Mouse (Mus musculus): ENCODE measurements around the gene Caskin1. TPM values are rescaled to one million over a fixed set of nuclear protein-coding genes. Genes with fewer than 3 reads are reported as not detected.

The Caskin1 gene
- polyA plus RNA-seq, 2 experiments = 3.1 to 18.1 TPM

GRCm38 (mm10) chr17:24480201-24480826 lies 8.1 kb upstream of the Caskin1 start:
- H3K9ac ChIP-seq (ENCODE audit: low read depth, low read length, severe bottlenecking) = no peak overlapping the region
- H3K4me2 ChIP-seq (replicated peaks; ENCODE audit: low read depth, low read length, severe bottlenecking) = no peak overlapping the region
- ATAC-seq (ENCODE audit: low FRiP score, low read depth) = no peak
- H3K4me1 ChIP-seq (ENCODE audit: control insufficient read depth, insufficient read depth, low read length) = peaks cover 7% of the 10 kb centered on the region
- no peak overlapping the region for H3K4me3 ChIP-seq (replicated peaks; ENCODE audit: low read length)
- H3K9me3 ChIP-seq (ENCODE audit: control insufficient read depth, low read length) = no peaks in the 10 kb centered on the region
- no peaks in the 10 kb centered on the region for H3K27me3 ChIP-seq (ENCODE audit: control insufficient read depth, insufficient read depth, low read length)
- peaks cover 19% of the 10 kb centered on the region for H3K36me3 ChIP-seq (ENCODE audit: control insufficient read depth, insufficient read depth, low read length)
- DNase-seq (ENCODE audit: low spot score) = no peak
- WGBS = 57% methylated on average over 3 of the region's 3 CpGs
- no peak for TF ChIP-seq POLR2A (IDR thresholded peaks at IDR 0.05; ENCODE audit: borderline replicate concordance, extremely low read depth, insufficient read depth, insufficient read length)
- no peak overlapping the region for H3K27ac ChIP-seq (replicated peaks; ENCODE audit: low read depth, low read length)

DNA sequence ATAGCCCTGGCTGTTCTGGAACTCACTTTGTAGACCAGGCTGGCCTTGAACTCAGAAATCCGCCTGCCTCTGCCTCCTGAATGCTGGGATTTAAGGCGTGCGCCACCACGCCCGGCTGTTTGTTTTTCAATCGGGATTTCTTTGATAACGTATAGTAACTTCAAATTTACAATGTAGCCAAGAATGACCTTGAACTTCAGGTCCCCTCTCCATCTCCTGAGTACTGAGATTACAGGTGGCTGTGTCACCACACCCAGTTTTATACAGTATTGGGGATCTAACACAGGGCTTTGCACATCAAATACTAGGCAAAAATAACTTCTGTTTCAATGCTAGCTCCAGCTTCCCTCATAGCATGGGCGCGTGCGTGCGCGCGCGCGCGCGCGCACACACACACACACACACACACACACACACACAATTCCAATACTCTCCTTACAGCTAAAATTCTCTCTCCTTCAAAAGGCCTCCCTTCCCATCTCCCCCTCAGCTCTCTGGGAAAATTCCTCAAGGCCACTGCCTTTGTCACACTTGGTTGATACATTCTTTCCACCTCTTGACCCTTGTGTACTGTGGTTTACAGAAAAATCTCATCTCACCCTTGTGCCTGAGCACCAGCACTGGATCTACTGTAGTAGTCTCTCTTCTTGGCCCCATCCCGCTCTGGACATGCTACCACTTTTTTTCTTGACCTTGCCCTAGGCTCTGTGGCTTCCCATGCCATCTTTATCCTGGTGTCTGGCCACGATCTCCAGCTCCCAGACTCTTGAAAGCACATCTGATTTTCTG lies 7.2 kb upstream of the Caskin1 start:
- Histone ChIP-seq H3K27me3 (ENCODE audit: control insufficient read depth, insufficient read depth, low read length) (no peaks in the 10 kb centered on the region), H3K4me2 (replicated peaks; ENCODE audit: low read depth, low read length, severe bottlenecking) (no peak overlapping the region), H3K27ac (replicated peaks; ENCODE audit: low read depth, low read length) (no peak overlapping the region), H3K4me1 (ENCODE audit: control insufficient read depth, insufficient read depth, low read length) (peaks cover 7% of the 10 kb centered on the region), H3K4me3 (replicated peaks; ENCODE audit: low read length) (no peak overlapping the region), H3K36me3 (ENCODE audit: control insufficient read depth, insufficient read depth, low read length) (peaks cover 10% of the 10 kb centered on the region), H3K9ac (ENCODE audit: low read depth, low read length, severe bottlenecking) (no peak overlapping the region), H3K9me3 (ENCODE audit: control insufficient read depth, low read length) (no peaks in the 10 kb centered on the region)
- DNase-seq (ENCODE audit: low spot score) = no peak
- 93% methylated on average over 20 of the region's 20 CpGs for WGBS
- no peak for ATAC-seq (ENCODE audit: low FRiP score, low read depth)
- no peak for TF ChIP-seq POLR2A (IDR thresholded peaks at IDR 0.05; ENCODE audit: borderline replicate concordance, extremely low read depth, insufficient read depth, insufficient read length)

DNA sequence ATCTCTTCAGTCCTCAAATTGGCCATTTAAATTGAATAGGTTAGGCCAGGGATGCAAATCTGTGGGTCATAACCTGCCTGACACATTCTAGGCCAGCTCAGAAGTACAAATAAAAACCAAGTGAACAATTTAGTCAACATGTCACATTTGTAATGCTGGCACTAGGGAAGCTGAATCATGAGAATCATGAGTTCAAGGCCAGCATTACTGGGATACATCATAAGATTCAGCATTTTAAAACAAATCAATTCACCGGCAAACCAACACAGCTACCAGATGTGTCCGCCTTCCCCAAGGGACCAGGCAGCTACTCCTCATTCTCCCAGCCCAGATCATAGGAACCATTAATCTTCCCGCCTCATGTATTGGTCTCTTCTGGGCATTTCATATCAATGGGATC lies 4.9 kb upstream of the Caskin1 start:
- Histone ChIP-seq H3K4me1 (ENCODE audit: control insufficient read depth, insufficient read depth, low read length) (no peaks in the 10 kb centered on the region), H3K36me3 (ENCODE audit: control insufficient read depth, insufficient read depth, low read length) (no peaks in the 10 kb centered on the region), H3K9ac (ENCODE audit: low read depth, low read length, severe bottlenecking) (no peak overlapping the region), H3K9me3 (ENCODE audit: control insufficient read depth, low read length) (no peaks in the 10 kb centered on the region), H3K4me3 (replicated peaks; ENCODE audit: low read length) (no peak overlapping the region), H3K4me2 (replicated peaks; ENCODE audit: low read depth, low read length, severe bottlenecking) (no peak overlapping the region), H3K27ac (replicated peaks; ENCODE audit: low read depth, low read length) (no peak overlapping the region), H3K27me3 (ENCODE audit: control insufficient read depth, insufficient read depth, low read length) (no peaks in the 10 kb centered on the region)
- DNase-seq (ENCODE audit: low spot score) (no peak), ATAC-seq (ENCODE audit: low FRiP score, low read depth) (no peak)
- TF ChIP-seq POLR2A (IDR thresholded peaks at IDR 0.05; ENCODE audit: borderline replicate concordance, extremely low read depth, insufficient read depth, insufficient read length) = no peak
- WGBS = 87% methylated on average over 3 of the region's 3 CpGs

DNA sequence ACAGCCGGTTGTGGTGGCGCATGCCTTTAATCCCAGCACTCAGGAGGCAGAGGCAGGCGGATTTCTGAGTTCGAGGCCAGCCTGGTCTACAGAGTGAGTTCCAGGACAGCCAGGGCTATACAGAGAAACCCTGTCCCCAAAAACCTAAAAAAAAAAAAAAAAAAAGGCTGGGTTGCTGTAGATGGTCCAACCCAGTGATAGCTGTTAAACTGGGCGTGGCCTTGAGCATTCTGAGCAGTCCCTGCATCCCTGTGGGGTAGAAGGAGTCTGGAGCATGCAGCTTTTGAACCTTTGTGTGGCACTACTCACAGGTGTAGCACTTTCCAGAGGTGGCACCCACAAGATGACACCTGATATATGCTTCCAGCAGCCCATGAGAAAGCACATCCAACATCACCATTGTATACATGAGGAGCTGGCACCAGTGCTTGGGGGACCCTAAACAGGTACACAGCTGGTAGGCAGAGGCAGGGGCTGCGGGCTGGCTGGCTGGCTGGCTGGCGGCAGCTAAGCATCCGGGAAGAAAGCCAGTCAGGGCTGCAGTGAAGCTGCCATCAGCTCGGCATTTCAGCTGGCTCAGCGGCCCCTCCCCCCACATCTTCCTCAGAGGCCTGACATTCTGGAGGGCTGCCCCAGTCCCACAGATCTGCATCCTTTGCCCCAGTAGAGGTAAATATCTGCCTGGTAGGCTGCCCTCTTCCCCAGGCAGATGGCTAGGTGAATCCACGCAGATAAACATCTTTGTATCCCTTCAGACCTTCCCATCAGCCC lies 3.1 kb upstream of the Caskin1 start:
- H3K9ac ChIP-seq (ENCODE audit: low read depth, low read length, severe bottlenecking) = 0 out of 2 replicates have a peak overlapping the region, but pooled peaks have one; percentile 16
- WGBS = 41% methylated on average over 11 of the region's 11 CpGs

DNA sequence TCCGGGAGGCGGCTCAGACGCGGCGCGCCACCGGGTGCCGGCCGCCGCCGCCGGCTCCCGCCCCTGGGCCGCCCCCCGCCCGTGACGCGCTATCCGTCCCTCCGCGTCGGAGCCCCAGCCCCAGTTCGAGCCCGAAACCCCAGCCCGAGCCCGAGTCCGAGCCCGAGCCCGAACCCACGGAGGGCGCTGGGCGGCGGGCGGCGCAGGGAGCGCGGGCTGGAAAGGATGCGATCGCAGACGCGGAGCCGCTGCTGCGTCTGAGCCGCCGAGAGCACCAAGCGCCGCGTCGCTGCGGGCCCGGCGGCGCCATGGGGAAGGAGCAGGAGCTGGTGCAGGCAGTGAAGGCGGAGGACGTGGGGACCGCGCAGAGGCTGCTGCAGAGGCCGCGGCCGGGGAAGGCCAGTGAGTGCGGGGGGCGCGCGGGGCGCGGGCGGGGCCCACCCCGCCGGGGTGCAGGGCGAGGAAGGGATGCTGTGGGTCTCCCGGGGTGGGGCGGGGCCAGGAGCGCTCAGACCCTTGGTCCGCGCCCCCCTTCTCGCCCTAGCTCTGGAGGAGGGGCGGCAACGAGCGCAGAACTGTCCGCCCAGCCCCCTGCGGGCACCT lies 362 bp downstream of the Caskin1 start:
- H3K27ac ChIP-seq (replicated peaks; ENCODE audit: low read depth, low read length) = no peak overlapping the region
- peak overlapping the region; percentile 97 for H3K4me2 ChIP-seq (replicated peaks; ENCODE audit: low read depth, low read length, severe bottlenecking)
- no peaks in the 10 kb centered on the region for H3K36me3 ChIP-seq (ENCODE audit: control insufficient read depth, insufficient read depth, low read length)
- peak overlapping the region; percentile 73 for H3K9ac ChIP-seq (ENCODE audit: low read depth, low read length, severe bottlenecking)
- TF ChIP-seq POLR2A (IDR thresholded peaks at IDR 0.05; ENCODE audit: borderline replicate concordance, extremely low read depth, insufficient read depth, insufficient read length) = no peak
- peak; percentile 70 for ATAC-seq (ENCODE audit: low FRiP score, low read depth)
- no peaks in the 10 kb centered on the region for H3K27me3 ChIP-seq (ENCODE audit: control insufficient read depth, insufficient read depth, low read length)
- 5% methylated on average over 36 of the region's 81 CpGs for WGBS
- peak overlapping the region; percentile 71 for H3K4me3 ChIP-seq (replicated peaks; ENCODE audit: low read length)
- DNase-seq (ENCODE audit: low spot score) = no peak
- no peaks in the 10 kb centered on the region for H3K4me1 ChIP-seq (ENCODE audit: control insufficient read depth, insufficient read depth, low read length)
- no peaks in the 10 kb centered on the region for H3K9me3 ChIP-seq (ENCODE audit: control insufficient read depth, low read length)

More for the DNA sequence above, 3.1 kb upstream of the Caskin1 start:
- ATAC-seq (ENCODE audit: low FRiP score, low read depth) = no peak
- Histone ChIP-seq H3K4me1 (ENCODE audit: control insufficient read depth, insufficient read depth, low read length) (no peaks in the 10 kb centered on the region), H3K4me2 (replicated peaks; ENCODE audit: low read depth, low read length, severe bottlenecking) (no peak overlapping the region), H3K36me3 (ENCODE audit: control insufficient read depth, insufficient read depth, low read length) (no peaks in the 10 kb centered on the region), H3K9me3 (ENCODE audit: control insufficient read depth, low read length) (no peaks in the 10 kb centered on the region), H3K4me3 (replicated peaks; ENCODE audit: low read length) (no peak overlapping the region), H3K27me3 (ENCODE audit: control insufficient read depth, insufficient read depth, low read length) (no peaks in the 10 kb centered on the region), H3K27ac (replicated peaks; ENCODE audit: low read depth, low read length) (no peak overlapping the region)
- TF ChIP-seq POLR2A (IDR thresholded peaks at IDR 0.05; ENCODE audit: borderline replicate concordance, extremely low read depth, insufficient read depth, insufficient read length) = no peak
- DNase-seq (ENCODE audit: low spot score) = no peak
